Mouse (Mus musculus) left cerebral cortex, postnatal 4 days (tissue): Measurements from ENCODE around the gene Slc25a24. TPM values are rescaled to one million over a fixed set of nuclear protein-coding genes. Genes with fewer than 3 reads are reported as not detected.

Source experiments
- DNase-seq: peaks from one replicate; pipeline ENCODE4 v3.0.0-alpha.2; 2022
- intact Hi-C: fragments of 180-260 bp; cut with DNase I; formaldehyde crosslinking; loops from one replicate; pipeline ENCODE4 v1.15.1; 2025
- total RNA-seq, 2 experiments: library from RNA; stranded (reverse); gene quantifications; 2 replicates each; pipeline ENCODE4 v1.2.3; 2021

Gene Slc25a24
- total RNA-seq, 2 experiments from 2014 or later: 2.9 to 4.6 TPM

DNA sequence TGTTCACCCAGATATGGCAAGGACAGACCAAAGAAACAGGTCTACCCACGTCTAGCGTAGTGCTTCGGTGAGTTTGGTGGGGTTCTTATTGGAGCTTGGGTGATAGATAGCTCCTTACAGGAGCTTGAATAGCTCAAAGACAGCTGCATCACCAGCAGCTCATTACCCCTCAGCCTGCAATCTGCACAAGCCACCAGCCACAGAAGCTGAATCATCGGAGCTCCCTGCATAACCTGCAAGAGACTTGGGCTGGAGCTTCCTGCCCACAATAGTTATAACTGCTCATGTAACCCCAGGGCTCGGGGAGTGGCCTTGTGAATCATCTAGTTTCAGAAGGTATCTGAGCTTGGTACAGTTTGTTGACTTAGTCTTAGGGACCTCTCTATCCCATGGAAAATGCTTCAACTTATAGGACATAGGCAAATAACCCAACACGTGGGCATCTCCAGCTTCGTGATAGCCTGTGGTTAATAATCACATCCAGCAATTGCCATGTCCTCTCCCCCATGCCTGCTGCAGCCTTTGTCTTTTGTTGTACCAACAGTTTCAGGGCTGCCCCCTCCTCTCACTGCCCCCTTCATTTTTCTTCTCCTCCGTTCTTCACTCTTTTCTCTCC, 42.4 kb downstream of the Slc25a24 start:
- no peak for DNase-seq
- intact Hi-C loops: no loop called here

DNA sequence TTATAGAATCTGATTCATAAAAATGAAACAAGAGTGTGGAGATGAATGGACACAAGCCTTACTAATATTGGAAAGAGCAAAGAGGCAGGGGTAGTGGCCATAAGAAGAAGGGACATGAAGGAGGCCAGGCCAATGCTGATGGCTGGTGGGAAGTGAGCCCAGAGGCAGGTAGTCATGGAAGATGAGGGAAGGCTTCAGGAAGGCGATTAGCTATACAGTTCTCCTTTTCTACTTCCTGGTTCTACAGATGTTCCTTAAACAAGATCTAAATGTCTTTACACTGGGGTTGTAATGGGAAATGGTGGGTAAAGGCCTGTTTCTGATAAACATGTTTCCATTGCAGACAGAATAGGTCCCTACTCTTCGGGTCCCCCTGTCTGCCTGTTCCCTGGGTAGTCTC, 46.2 kb downstream of the Slc25a24 start:
- intact Hi-C loops: no loop called here
- DNase-seq: no peak

DNA sequence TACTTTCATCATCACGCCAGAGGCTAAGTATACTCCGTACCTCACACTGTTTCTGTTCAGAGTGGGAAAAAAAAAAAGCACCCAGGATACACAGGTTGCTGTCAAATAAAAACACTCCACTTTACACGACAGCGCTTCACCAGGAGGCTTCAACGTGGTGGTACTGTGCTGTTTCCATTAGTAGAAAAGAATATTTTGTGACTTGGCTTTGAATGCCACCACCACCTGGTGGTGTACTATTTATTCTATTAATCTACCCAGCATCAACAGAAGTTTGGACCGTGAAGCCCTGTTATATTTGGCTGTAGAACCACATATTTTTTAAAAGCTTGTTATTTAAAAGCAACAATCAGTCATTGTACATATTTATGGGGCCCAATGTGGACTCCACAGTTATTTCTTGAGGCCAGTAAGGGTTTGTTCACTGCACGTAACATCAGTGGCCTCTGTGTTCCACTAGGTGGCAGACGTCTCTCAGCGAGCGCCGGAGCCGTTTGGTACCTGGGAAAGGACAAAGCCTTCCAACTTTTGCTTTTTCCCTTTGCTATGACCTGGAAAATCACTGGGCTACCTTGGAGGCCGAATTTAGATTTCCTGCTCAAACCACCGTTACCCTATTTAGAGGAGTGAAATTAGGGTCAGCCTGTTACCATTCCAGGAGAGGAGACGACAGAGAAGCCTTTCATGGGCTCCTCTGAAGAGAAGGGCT, 48.3 kb downstream of the Slc25a24 start:
- peak; percentile 69 for DNase-seq
- intact Hi-C loops: loop anchor here (2.0 to 5.0 kb wide), 2 partner anchors 171 to 320 kb away; partner anchors contain the start of gene Vav3

DNA sequence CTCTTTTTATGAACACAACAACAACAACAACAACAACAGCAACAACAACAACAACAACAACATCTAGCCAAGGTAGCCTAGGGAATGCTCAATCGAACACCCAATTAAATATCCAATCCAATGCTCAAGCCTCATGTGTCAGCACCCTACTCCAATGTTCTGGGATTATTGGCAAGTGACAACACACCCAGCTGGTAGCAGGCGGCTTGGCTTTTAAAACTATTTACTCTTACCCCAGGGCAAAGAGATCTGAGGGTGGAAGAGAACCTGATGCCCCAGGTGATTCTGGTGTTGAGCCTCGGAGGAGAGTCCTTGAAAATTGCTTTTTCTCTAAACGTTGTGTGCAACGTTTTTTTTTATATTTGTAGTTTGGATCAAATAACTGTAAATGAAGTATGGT, 51.4 kb downstream of the Slc25a24 start:
- DNase-seq: no peak
- intact Hi-C loops: loop anchor here (5.0 kb wide), 1 partner anchor 168 kb away; the partner anchor contains the start of gene Vav3

GRCm38 (mm10) chr3:109178705-109179104, 55.8 kb downstream of the Slc25a24 start:
- DNase-seq: no peak

GRCm38 (mm10) chr3:109179528-109180076, 56.7 kb downstream of the Slc25a24 start:
- intact Hi-C loops: no loop called here
- DNase-seq: no peak

More at GRCm38 (mm10) chr3:109178705-109179104, 55.8 kb downstream of the Slc25a24 start:
- intact Hi-C loops: no loop called here

DNA sequence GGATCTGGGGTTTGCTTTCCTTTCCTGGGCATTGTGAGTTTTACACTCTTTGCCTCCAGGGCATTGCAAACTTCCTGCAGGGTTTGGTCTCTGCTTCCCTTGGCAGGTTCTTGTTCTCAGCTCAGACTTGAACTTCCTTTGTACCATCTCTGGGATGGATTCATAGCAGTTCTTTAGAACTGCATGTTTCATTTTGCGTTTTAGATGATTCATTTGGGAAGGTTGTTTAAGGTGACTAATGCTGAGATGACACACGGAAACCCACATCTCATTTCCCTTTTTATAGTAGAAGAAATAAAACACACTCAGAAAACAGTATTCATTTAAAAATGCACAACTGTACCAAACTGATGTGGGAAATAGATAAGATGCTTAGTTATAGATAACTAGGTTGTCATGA, 73.2 kb downstream of the Slc25a24 start:
- intact Hi-C loops: no loop called here
- DNase-seq: no peak

DNA sequence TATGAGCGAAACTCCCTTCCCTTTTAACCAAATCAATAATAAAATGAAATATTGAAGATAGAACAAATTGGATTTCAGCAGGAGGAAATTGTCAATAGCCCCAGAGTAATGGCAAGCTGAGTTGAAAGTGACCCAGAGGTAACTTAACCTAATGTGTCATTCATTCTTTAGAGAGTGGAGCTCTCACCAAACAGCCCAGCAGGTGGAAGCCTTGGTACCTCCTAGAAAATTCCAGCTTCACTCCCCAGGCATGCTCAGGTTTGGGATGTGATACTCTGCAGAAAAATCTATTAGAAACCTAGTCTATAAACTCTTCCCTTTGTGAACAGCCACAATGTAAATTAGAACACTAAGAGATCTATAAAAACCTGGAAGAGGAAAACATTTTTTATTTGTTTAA, 76.3 kb downstream of the Slc25a24 start:
- intact Hi-C loops: no loop called here
- DNase-seq: no peak

GRCm38 (mm10) chr3:109212322-109212721, 89.4 kb downstream of the Slc25a24 start:
- DNase-seq: no peak
- intact Hi-C loops: no loop called here

DNA sequence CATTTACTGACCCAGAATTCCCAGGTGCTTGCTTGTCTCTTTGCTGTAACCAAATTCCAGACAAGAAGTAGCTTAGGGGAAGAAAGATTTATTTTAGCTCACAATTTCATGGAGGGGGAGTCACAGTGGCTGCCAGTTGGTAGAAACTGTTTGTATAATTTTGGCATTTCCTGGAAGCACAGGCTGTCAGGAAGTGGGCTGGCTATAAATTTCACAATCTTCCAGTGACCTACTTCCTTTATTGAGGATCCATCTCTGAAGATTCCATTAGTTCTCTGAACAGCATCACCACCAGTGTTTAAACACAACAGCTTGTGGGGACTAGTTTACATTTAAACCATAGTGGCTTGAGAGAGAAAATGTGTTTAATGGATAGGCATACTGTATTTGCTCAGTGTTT, 93.4 kb downstream of the Slc25a24 start:
- intact Hi-C loops: no loop called here

More for the DNA sequence above, 93.4 kb downstream of the Slc25a24 start:
- DNase-seq: no peak

Other genes with a start within 250 kb of the Slc25a24 start
- gene Fndc7, start 233.1 kb upstream of the Slc25a24 start, total RNA-seq: under 1 TPM in 1 of 2 experiments, not detected in 1; 0.14 TPM
- 10 to 100 TPM; 49.4 to 57.6 TPM for gene Prpf38b, start 211.4 kb upstream of the Slc25a24 start, total RNA-seq
- 1 to 10 TPM; 4.4 to 5.8 TPM for gene Henmt1, start 183.3 kb upstream of the Slc25a24 start, total RNA-seq
- 1 to 10 TPM in 1 of 2 experiments, not detected in 1; 2.0 TPM for gene Gm9857, start 182.7 kb upstream of the Slc25a24 start, total RNA-seq
- 10 to 100 TPM; 83.0 to 84.2 TPM for gene Fam102b, start 95.5 kb upstream of the Slc25a24 start, total RNA-seq
- gene Slc25a54, start 42.7 kb upstream of the Slc25a24 start, total RNA-seq: not detected
- gene Vav3, start 217.5 kb downstream of the Slc25a24 start, total RNA-seq: 1 to 10 TPM; 6.2 to 8.4 TPM